Mouse (Mus musculus): Measurements from ENCODE around the gene Tfe3. TPM values are rescaled to one million over a fixed set of nuclear protein-coding genes. Genes with fewer than 3 reads are reported as not detected.
"Not testable (repeated sequence)": the region's sequence is repeated elsewhere in the genome, so short reads cannot be mapped to it uniquely, and the experiment has no call there.

The Tfe3 gene
- polyA plus RNA-seq, 1 experiment from 2014 or later = 30.5 TPM

- no peaks in the 10 kb centered on the region for H3K36me3 ChIP-seq
- no peak for ATAC-seq (ENCODE audit: borderline replicate concordance, extremely low read depth, low FRiP score, low TSS enrichment)
- no peaks in the 10 kb centered on the region for H3K9me3 ChIP-seq
- H3K4me2 ChIP-seq = no peak overlapping the region
- H3K9ac ChIP-seq = no peak overlapping the region
- H3K4me3 ChIP-seq = no peak overlapping the region
- 18% methylated on average over 3 of the region's 3 CpGs for WGBS
- no peak overlapping the region for H3K27ac ChIP-seq
- no peaks in the 10 kb centered on the region for H3K4me1 ChIP-seq
- H3K27me3 ChIP-seq = no peaks in the 10 kb centered on the region
These were observed 16.9 kb downstream of the Tfe3 start for GRCm38 (mm10) chrX:7779294-7779693.

- Histone ChIP-seq H3K36me3 (no peaks in the 10 kb centered on the region), H3K27ac (no peak overlapping the region), H3K27me3 (no peaks in the 10 kb centered on the region), H3K4me2 (no peak overlapping the region), H3K4me3 (no peak overlapping the region), H3K9ac (no peak overlapping the region), H3K9me3 (no peaks in the 10 kb centered on the region), H3K4me1 (no peaks in the 10 kb centered on the region)
- WGBS = 73% methylated on average over 4 of the region's 4 CpGs
- ATAC-seq (ENCODE audit: borderline replicate concordance, extremely low read depth, low FRiP score, low TSS enrichment) = no peak
These were observed 20.3 kb downstream of the Tfe3 start for GRCm38 (mm10) chrX:7782603-7783092.

GRCm38 (mm10) chrX:7789542-7790136, 27.3 kb downstream of the Tfe3 start, which contains the start of gene Gripap1:
Gene Gripap1, plus strand, starts transcription at chrX:7789765.
- no peaks in the 10 kb centered on the region for H3K36me3 ChIP-seq
- H3K27ac ChIP-seq = no peak within 1 kb of the TSS; the same call in 1 of the 2 replicates
- peak within 1 kb of the TSS; percentile 57 for H3K4me2 ChIP-seq
- H3K4me3 ChIP-seq = peak within 1 kb of the TSS; percentile 61
- H3K9me3 ChIP-seq = no peaks in the 10 kb centered on the region
- H3K9ac ChIP-seq = peak within 1 kb of the TSS; percentile 54
- 11% methylated on average over 24 of the region's 24 CpGs for WGBS
- peak; percentile 89 for ATAC-seq (ENCODE audit: borderline replicate concordance, extremely low read depth, low FRiP score, low TSS enrichment)
- 0 out of 2 replicates have a peak, but pooled peaks cover 8% of the 10 kb centered on the region for H3K4me1 ChIP-seq
- no peaks in the 10 kb centered on the region for H3K27me3 ChIP-seq

GRCm38 (mm10) chrX:7790309-7790708, 27.9 kb downstream of the Tfe3 start:
- H3K4me2 ChIP-seq = peak overlapping the region; percentile 57
- WGBS = 18% methylated on average over 5 of the region's 5 CpGs
- ATAC-seq (ENCODE audit: borderline replicate concordance, extremely low read depth, low FRiP score, low TSS enrichment) = no peak

GRCm38 (mm10) chrX:7793361-7793760, 31.0 kb downstream of the Tfe3 start:
- Histone ChIP-seq H3K4me1 (0 out of 2 replicates have a peak, but pooled peaks cover 8% of the 10 kb centered on the region), H3K27ac (no peak overlapping the region), H3K27me3 (no peaks in the 10 kb centered on the region), H3K4me2 (no peak overlapping the region), H3K4me3 (no peak overlapping the region), H3K9me3 (no peaks in the 10 kb centered on the region), H3K36me3 (no peaks in the 10 kb centered on the region), H3K9ac (no peak overlapping the region)
- ATAC-seq (ENCODE audit: borderline replicate concordance, extremely low read depth, low FRiP score, low TSS enrichment) = no peak
- WGBS = 37% methylated on average over 3 of the region's 3 CpGs

More at GRCm38 (mm10) chrX:7790309-7790708, 27.9 kb downstream of the Tfe3 start:
- Histone ChIP-seq H3K27ac (no peak overlapping the region), H3K9me3 (no peaks in the 10 kb centered on the region), H3K27me3 (no peaks in the 10 kb centered on the region), H3K9ac (peak overlapping the region; percentile 54), H3K4me3 (peak overlapping the region; percentile 61), H3K4me1 (0 out of 2 replicates have a peak, but pooled peaks cover 8% of the 10 kb centered on the region), H3K36me3 (no peaks in the 10 kb centered on the region)

GRCm38 (mm10) chrX:7795016-7795415, 32.7 kb downstream of the Tfe3 start:
- Histone ChIP-seq H3K4me1 (0 out of 2 replicates have a peak, but pooled peaks cover 8% of the 10 kb centered on the region), H3K27me3 (no peaks in the 10 kb centered on the region), H3K4me3 (no peak overlapping the region), H3K27ac (no peak overlapping the region), H3K36me3 (peaks cover 2% of the 10 kb centered on the region; the same call in 1 of the 2 replicates), H3K4me2 (no peak overlapping the region), H3K9me3 (no peaks in the 10 kb centered on the region), H3K9ac (no peak overlapping the region)
- 19% methylated on average over 7 of the region's 7 CpGs for WGBS
- no peak for ATAC-seq (ENCODE audit: borderline replicate concordance, extremely low read depth, low FRiP score, low TSS enrichment)

GRCm38 (mm10) chrX:7797327-7797726, 35.0 kb downstream of the Tfe3 start:
- WGBS = 73% methylated on average over 3 of the region's 3 CpGs
- H3K36me3 ChIP-seq = peaks cover 4% of the 10 kb centered on the region; the same call in 1 of the 2 replicates
- no peak overlapping the region for H3K4me2 ChIP-seq
- H3K4me1 ChIP-seq = no peaks in the 10 kb centered on the region
- H3K9me3 ChIP-seq = no peaks in the 10 kb centered on the region
- no peaks in the 10 kb centered on the region for H3K27me3 ChIP-seq
- no peak overlapping the region for H3K27ac ChIP-seq
- H3K9ac ChIP-seq = no peak overlapping the region
- no peak overlapping the region for H3K4me3 ChIP-seq
- no peak for ATAC-seq (ENCODE audit: borderline replicate concordance, extremely low read depth, low FRiP score, low TSS enrichment)

- H3K9ac ChIP-seq; H3K27ac ChIP-seq; H3K4me3 ChIP-seq; H3K4me2 ChIP-seq; H3K27me3 ChIP-seq; H3K36me3 ChIP-seq; H3K4me1 ChIP-seq; H3K9me3 ChIP-seq; ATAC-seq (ENCODE audit: borderline replicate concordance, extremely low read depth, low FRiP score, low TSS enrichment): not testable (repeated sequence)
- 88% methylated on average over 2 of the region's 2 CpGs for WGBS
These were observed 39.8 kb downstream of the Tfe3 start for GRCm38 (mm10) chrX:7802157-7802556.

- not testable (repeated sequence) for H3K4me3 ChIP-seq; H3K4me2 ChIP-seq; H3K36me3 ChIP-seq; H3K4me1 ChIP-seq; H3K27ac ChIP-seq; H3K9ac ChIP-seq; H3K9me3 ChIP-seq; H3K27me3 ChIP-seq; ATAC-seq (ENCODE audit: borderline replicate concordance, extremely low read depth, low FRiP score, low TSS enrichment)
- 47% methylated on average over 8 of the region's 8 CpGs for WGBS
These were observed 52.7 kb downstream of the Tfe3 start for GRCm38 (mm10) chrX:7815016-7815415.

GRCm38 (mm10) chrX:7821865-7822779, 59.8 kb downstream of the Tfe3 start, which contains the start of gene Kcnd1:
Gene Kcnd1, plus strand, starts transcription at chrX:7822289.
- Histone ChIP-seq H3K4me3 (peak within 1 kb of the TSS; percentile 43), H3K9me3 (no peaks in the 10 kb centered on the region), H3K9ac (peak within 1 kb of the TSS; percentile 40), H3K27me3 (no peaks in the 10 kb centered on the region), H3K27ac (no peak within 1 kb of the TSS), H3K36me3 (no peaks in the 10 kb centered on the region), H3K4me1 (peaks cover 5% of the 10 kb centered on the region; the same call in 1 of the 2 replicates), H3K4me2 (peak within 1 kb of the TSS; percentile 71)
- peak; percentile 81 for ATAC-seq (ENCODE audit: borderline replicate concordance, extremely low read depth, low FRiP score, low TSS enrichment)
- 16% methylated on average over 22 of the region's 24 CpGs for WGBS

Data from lung, embryonic 15.5 days (tissue).